Mouse (Mus musculus): ENCODE measurements around the gene Lhx4.

DNA sequence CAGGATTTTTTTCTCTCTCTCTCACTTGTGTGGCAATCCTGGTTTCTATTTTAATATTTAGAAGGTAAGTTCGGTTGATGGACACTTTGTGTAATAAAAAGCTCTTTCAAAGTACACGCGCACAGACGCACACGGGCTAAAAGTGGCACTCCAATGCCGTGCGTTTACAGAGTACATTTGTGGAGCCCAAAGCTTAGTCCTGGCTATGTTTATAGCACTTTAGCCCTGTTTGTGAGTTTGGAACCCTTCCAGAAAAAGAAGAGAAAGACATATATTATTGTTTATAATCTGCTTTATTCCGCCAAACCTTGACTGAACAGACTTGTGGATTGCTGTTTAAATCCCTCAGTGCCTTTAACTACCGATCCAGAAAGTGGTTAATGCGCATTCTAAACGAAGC lies 58.5 kb downstream of the Lhx4 start:
- TF ChIP-seq EP300 (IDR thresholded peaks at IDR 0.05; ENCODE audit: low read depth) = no peak
- TF ChIP-seq CTCF (IDR thresholded peaks at IDR 0.05; ENCODE audit: low read depth) = no peak
